Mouse (Mus musculus) G1E (cell line): Measurements from ENCODE around the gene Ssr2. TPM values are rescaled to one million over a fixed set of nuclear protein-coding genes. Genes with fewer than 3 reads are reported as not detected.
"Not testable (repeated sequence)": the region's sequence is repeated elsewhere in the genome, so short reads cannot be mapped to it uniquely, and the experiment has no call there.

Experiments used
- ATAC-seq: 2 replicates; pipeline ENCODE4 v1.8.0; 2016; ENCODE audit warnings: mild to moderate bottlenecking; ENCODE audit not compliant: insufficient number of reproducible peaks, poor library complexity, low FRiP score, severe bottlenecking; ENCODE audit errors: extremely low read depth
- DNase-seq: peaks from one replicate; pipeline ENCODE4 v3.0.0; 2012; ENCODE audit warnings: low spot score
- H3K27me3 ChIP-seq: 2 replicates; pipeline ENCODE4 v1.6.1; 2012; ENCODE audit warnings: mild to moderate bottlenecking, low read length, inconsistent platforms; ENCODE audit not compliant: insufficient read depth
- H3K36me3 ChIP-seq: replicated peaks from 2 replicates; pipeline ENCODE3; 2012; ENCODE audit warnings: mild to moderate bottlenecking, inconsistent platforms
- H3K4me1 ChIP-seq: 2 replicates; pipeline ENCODE4 v1.6.1; 2012; ENCODE audit warnings: low read depth, low read length, inconsistent platforms, mixed read lengths; ENCODE audit not compliant: insufficient read depth
- H3K4me3 ChIP-seq: 2 replicates; pipeline ENCODE4 v1.5.1; 2012; ENCODE audit warnings: low read depth, mild to moderate bottlenecking, inconsistent platforms, low read length, moderate library complexity, mixed read lengths
- H3K9me3 ChIP-seq: replicated peaks from 2 replicates; pipeline ENCODE4 v1.6.1; 2012; ENCODE audit warnings: inconsistent platforms
- CTCF ChIP-seq: IDR thresholded peaks from 2 replicates; pipeline ENCODE4 v1.5.1; 2012; ENCODE audit warnings: low read depth, low read length, inconsistent platforms, mixed read lengths
- GATA1 ChIP-seq: IDR thresholded peaks from 2 replicates; pipeline ENCODE4 v1.6.1; 2012; ENCODE audit warnings: borderline replicate concordance, low read length, inconsistent platforms, mixed read lengths
- GATA2 ChIP-seq: IDR thresholded peaks from 2 replicates; pipeline ENCODE4 v1.6.1; 2012; ENCODE audit warnings: low read depth, low read length, inconsistent platforms, borderline replicate concordance
- POLR2AphosphoS5 ChIP-seq: IDR thresholded peaks from 2 replicates; pipeline ENCODE4 v1.6.1; 2012; ENCODE audit warnings: low read depth, low read length, inconsistent platforms; ENCODE audit not compliant: insufficient replicate concordance
- TAL1 ChIP-seq: conservative IDR thresholded peaks from 2 replicates; pipeline ENCODE4 v1.6.1; 2012; ENCODE audit warnings: low read depth, low read length, inconsistent platforms, mixed read lengths
- polyA plus RNA-seq: library from polyadenylated mRNA; stranded (reverse); fragments of >175 nt; gene quantifications from 2 replicates; pipeline ENCODE4 v1.2.3, GENCODE M21; 2012
- total RNA-seq, 2 experiments: library from RNA; stranded (forward) in 1 of 2; stranded (reverse) in 1 of 2; fragments of 200-1000 nt in 1 of 2; fragments of >200 nt in 1 of 2; fragmentation: Nextera tagmentation in 1 of 2; gene quantifications; 2 replicates each; pipeline ENCODE4 v1.2.3; 2014 to 2017

Gene Ssr2
- total and polyA plus RNA-seq, 3 experiments, result 134 to 289 (median 280) TPM

DNA sequence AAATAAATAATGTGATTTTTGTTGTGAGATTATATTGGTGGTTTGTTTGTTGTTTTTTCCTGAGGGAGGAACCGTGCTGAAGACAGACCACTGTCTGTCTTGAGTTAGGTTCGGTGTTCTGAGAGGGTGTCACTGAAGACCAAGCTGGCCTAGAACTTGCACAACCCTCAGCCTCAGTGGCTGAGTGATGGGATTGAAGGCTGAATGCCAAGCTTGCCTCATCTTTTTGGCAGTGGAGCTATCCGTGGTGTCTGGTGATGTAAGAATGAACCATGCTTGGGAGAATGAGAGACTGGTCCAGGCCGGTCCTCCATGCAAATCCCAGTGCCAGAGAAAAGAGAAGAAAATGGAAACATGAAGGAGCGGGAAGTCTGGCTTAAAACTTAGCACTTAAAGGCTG is 6.0 kb upstream of the Ssr2 start:
- H3K9me3 ChIP-seq, result no peaks in the 10 kb centered on the region
- peaks cover 17% of the 10 kb centered on the region; the same call in 1 of the 2 replicates for H3K4me1 ChIP-seq
- no peak overlapping the region for H3K4me3 ChIP-seq
- H3K27me3 ChIP-seq, result no peaks in the 10 kb centered on the region; the same call in 1 of the 2 replicates
- TF ChIP-seq TAL1 (no peak), CTCF (no peak)
- DNase-seq (no peak), ATAC-seq (no peak)
- H3K36me3 ChIP-seq, result peaks cover 59% of the 10 kb centered on the region

- peaks cover 15% of the 10 kb centered on the region; the same call in 1 of the 2 replicates for H3K4me1 ChIP-seq
- no peak for TF ChIP-seq GATA2
- TF ChIP-seq CTCF, result no peak
- TF ChIP-seq TAL1, result no peak
- TF ChIP-seq GATA1, result no peak
- TF ChIP-seq POLR2AphosphoS5, result no peak
Measured at GRCm38 (mm10) chr3:88570341-88570740, 5.3 kb upstream of the Ssr2 start.

GRCm38 (mm10) chr3:88571856-88572255 is 3.8 kb upstream of the Ssr2 start:
- DNase-seq (no peak), ATAC-seq (no peak)
- H3K4me1 ChIP-seq, result peaks cover 13% of the 10 kb centered on the region
- peaks cover 38% of the 10 kb centered on the region for H3K36me3 ChIP-seq
- no peak overlapping the region for H3K4me3 ChIP-seq
- H3K27me3 ChIP-seq, result peaks cover 3% of the 10 kb centered on the region; the same call in 1 of the 2 replicates
- TF ChIP-seq TAL1 (no peak), CTCF (no peak)
- H3K9me3 ChIP-seq, result no peaks in the 10 kb centered on the region

More at GRCm38 (mm10) chr3:88570341-88570740, 5.3 kb upstream of the Ssr2 start:
- H3K27me3 ChIP-seq, result peaks cover under 1% of the 10 kb centered on the region; the same call in 1 of the 2 replicates
- DNase-seq, result no peak
- H3K36me3 ChIP-seq, result peaks cover 53% of the 10 kb centered on the region
- ATAC-seq, result no peak
- H3K4me3 ChIP-seq, result no peak overlapping the region
- H3K9me3 ChIP-seq, result no peaks in the 10 kb centered on the region

GRCm38 (mm10) chr3:88572835-88573234 is 2.8 kb upstream of the Ssr2 start:
- no peak overlapping the region for H3K4me3 ChIP-seq
- H3K9me3 ChIP-seq, result no peaks in the 10 kb centered on the region
- H3K36me3 ChIP-seq, result peaks cover 29% of the 10 kb centered on the region
- peaks cover 13% of the 10 kb centered on the region for H3K4me1 ChIP-seq
- no peak for TF ChIP-seq POLR2AphosphoS5
- no peak for TF ChIP-seq CTCF
- H3K27me3 ChIP-seq, result peaks cover 3% of the 10 kb centered on the region; the same call in 1 of the 2 replicates
- DNase-seq (no peak), ATAC-seq (no peak)

DNA sequence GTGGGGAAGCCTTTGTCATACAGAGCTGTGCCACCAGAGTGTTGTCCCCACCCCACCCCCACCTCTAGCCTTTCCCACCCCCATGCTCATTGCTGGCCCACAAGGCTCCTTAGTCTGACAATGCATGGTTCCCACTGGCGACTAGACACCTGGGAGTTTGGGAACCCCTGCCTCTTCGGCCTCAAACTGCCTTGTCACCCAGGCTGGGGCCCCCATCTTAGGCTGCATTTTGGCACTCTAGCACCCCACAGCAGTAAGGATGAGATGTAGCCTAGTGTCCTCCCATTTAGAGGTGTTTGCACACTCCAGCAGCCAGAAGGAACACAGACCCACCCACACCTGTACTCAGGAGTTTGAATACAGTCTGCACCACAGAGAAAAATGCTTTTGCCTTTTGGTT is 1.9 kb upstream of the Ssr2 start:
- no peak overlapping the region for H3K4me3 ChIP-seq
- H3K9me3 ChIP-seq, result no peaks in the 10 kb centered on the region
- DNase-seq (no peak), ATAC-seq (no peak)
- peaks cover 9% of the 10 kb centered on the region for H3K4me1 ChIP-seq
- TF ChIP-seq POLR2AphosphoS5, result no peak
- TF ChIP-seq GATA2, result no peak
- no peak for TF ChIP-seq CTCF
- TF ChIP-seq GATA1, result no peak
- TF ChIP-seq TAL1, result no peak
- H3K27me3 ChIP-seq, result peaks cover 3% of the 10 kb centered on the region; the same call in 1 of the 2 replicates
- peaks cover 20% of the 10 kb centered on the region for H3K36me3 ChIP-seq

DNA sequence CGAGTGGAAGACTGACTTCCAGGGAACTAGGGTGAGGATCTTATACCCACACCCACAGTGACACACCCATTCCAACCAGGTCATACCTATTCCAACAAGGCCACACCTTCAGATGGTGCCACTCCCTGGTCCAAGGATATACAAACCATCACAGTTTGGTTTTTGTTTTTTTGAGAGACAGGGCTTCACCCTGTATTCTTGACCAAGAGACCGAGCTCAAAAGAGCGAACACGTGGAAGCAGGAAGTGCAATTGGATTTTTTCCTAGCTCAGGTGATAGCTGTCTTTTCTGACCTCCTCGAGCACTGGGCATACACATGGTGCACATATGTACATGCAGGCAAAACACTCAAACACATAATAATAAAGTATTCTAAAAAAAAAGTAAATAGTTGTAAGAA is 2.2 kb downstream of the Ssr2 start:
- not testable (repeated sequence) for H3K9me3 ChIP-seq, ATAC-seq

DNA sequence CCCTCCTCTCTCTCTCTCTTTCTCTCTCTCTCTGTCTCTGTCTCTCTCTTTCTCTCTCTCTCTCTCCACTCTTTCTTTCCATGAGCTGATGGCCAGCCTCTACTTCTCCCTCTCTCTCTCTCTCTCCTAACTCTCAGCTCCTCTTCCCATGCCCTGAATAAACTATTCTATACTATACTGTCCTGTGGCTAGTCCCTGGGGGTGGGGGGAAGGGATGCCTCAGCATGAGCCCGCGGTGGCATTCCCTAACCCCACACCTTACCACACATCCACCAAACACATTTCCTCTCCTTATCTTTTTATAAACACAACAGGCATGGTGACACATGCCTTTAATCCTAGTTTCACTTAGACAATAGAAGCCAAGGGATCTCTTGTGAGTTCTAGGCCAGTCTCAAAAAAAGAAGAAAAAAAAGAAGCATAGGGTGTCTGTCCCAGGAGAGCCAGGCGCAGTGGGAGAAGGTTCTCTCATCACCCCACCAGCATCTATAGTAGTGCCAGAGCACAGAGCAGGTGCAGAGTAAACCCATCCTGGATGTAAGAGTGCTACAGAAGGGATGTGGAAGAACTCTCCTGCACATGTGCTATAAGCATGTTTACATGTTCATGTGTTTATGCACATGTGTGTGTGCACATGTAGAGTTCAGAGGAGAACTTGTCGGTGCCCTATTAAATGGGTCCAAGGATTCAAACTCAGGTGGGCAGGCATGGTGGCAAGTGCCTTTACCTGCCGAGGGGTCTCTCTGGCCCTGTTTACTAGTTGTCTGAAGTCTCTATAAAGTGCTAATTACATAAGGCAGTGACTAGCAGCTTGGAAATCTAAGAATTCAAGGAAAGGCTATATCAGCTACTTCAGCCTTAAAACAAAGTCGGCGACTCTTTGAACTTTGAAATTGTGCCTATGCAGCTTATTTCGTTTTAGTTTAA is 3.1 kb downstream of the Ssr2 start:
- H3K4me3 ChIP-seq, result peak overlapping the region; percentile 88
- peaks cover 27% of the 10 kb centered on the region for H3K4me1 ChIP-seq
- no peak for ATAC-seq
- H3K27me3 ChIP-seq, result 0 out of 2 replicates have a peak, but pooled peaks cover 3% of the 10 kb centered on the region
- TF ChIP-seq CTCF (no peak), GATA2 (no peak), GATA1 (no peak), TAL1 (no peak), POLR2AphosphoS5 (no peak)
- no peak for DNase-seq
- no peaks in the 10 kb centered on the region for H3K9me3 ChIP-seq
- peaks cover 30% of the 10 kb centered on the region for H3K36me3 ChIP-seq

More for the DNA sequence above, 2.2 kb downstream of the Ssr2 start:
- peaks cover 21% of the 10 kb centered on the region for H3K4me1 ChIP-seq
- peaks cover 21% of the 10 kb centered on the region for H3K36me3 ChIP-seq
- not testable (repeated sequence) for H3K27me3 ChIP-seq, H3K4me3 ChIP-seq, DNase-seq
